Mouse (Mus musculus): Measurements from ENCODE around the gene Kmt5a.

DNA sequence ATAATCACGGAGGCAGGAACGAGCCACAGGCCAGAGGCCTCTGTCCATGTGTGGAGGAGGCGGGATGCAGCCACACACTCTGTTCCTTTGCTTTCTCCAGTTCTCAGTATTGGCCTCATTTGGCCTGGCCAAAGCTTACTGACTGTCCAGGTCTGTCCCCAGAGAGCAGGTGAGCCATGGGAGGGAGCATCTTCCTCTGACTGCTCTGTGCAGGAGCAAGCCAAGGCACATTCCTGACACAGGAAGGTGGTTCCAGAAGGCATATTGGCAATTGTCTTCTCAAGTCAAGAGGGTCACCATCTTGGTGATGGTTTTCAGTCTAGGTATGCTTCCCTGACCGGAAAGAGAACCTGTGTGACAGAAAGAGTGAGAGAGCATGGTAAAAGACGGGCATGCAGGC lies 23.7 kb downstream of the Kmt5a start:
- TF ChIP-seq EP300 (IDR thresholded peaks at IDR 0.05) (no peak), CTCF (IDR thresholded peaks at IDR 0.05) (no peak)

Data from lung, postnatal 0 days (tissue).